8 mouse cellular contexts compared by ENCODE assay signal in genomic region chr13:29628607-29629006, GRCm38 (mm10).
DNase-seq lines count a peak whose midpoint lies in the region; ATAC-seq and TF ChIP-seq lines count a peak whose summit lies in the region.

No protein-coding gene starts in this region.

- DNase-seq in adrenal gland, adult 2 months, result peak; percentile 28
- no peak for DNase-seq in adrenal gland, postnatal 25 days
- DNase-seq in T-cell, adult 2 months (ENCODE audit: low spot score), result peak; percentile 23
- DNase-seq in heart, postnatal 25 days (ENCODE audit: low spot score), result peak; percentile 18
- DNase-seq in lung, postnatal 0 days (ENCODE audit: low spot score), result peak; percentile 76
- DNase-seq in layer of hippocampus, adult 8-10 months (ENCODE audit: low spot score in 2 of 2), result no peak
- DNase-seq in forebrain, embryonic 11.5 days (ENCODE audit: low spot score), result no peak

- no peaks in the 10 kb centered on the region for H3K27me3 ChIP-seq in lung, postnatal 0 days (replicated peaks; ENCODE audit: insufficient read depth, low read length)
- no peaks in the 10 kb centered on the region for H3K27me3 ChIP-seq in forebrain, embryonic 11.5 days (ENCODE audit: control insufficient read depth, insufficient read depth, low read length)
- no peaks in the 10 kb centered on the region for H3K27me3 ChIP-seq in midbrain, embryonic 16.5 days (ENCODE audit: control insufficient read depth, insufficient read depth, low read depth, low read length)

- no peak overlapping the region for H3K9ac ChIP-seq in lung, postnatal 0 days (replicated peaks; ENCODE audit: low read depth)
- no peak overlapping the region for H3K9ac ChIP-seq in forebrain, embryonic 11.5 days (ENCODE audit: low read length)
- H3K9ac ChIP-seq in midbrain, embryonic 16.5 days (ENCODE audit: low read depth, low read length), result no peak overlapping the region

- no peak for TF ChIP-seq EP300 in lung, postnatal 0 days (IDR thresholded peaks at IDR 0.05)

- 0 out of 2 replicates have a peak, but pooled peaks cover 3% of the 10 kb centered on the region for H3K4me1 ChIP-seq in lung, postnatal 0 days (ENCODE audit: insufficient read depth, low read depth, low read length)
- peaks cover 4% of the 10 kb centered on the region; the same call in 1 of the 2 replicates for H3K4me1 ChIP-seq in forebrain, embryonic 11.5 days (replicated peaks; ENCODE audit: control insufficient read depth, insufficient read depth, low read length)
- H3K4me1 ChIP-seq in midbrain, embryonic 16.5 days (ENCODE audit: control insufficient read depth, insufficient read depth, low read length), result peaks cover 4% of the 10 kb centered on the region; the same call in 1 of the 2 replicates

- H3K36me3 ChIP-seq in lung, postnatal 0 days (ENCODE audit: insufficient read depth, low read length), result no peaks in the 10 kb centered on the region
- no peaks in the 10 kb centered on the region for H3K36me3 ChIP-seq in forebrain, embryonic 11.5 days (ENCODE audit: control insufficient read depth, insufficient read depth, low read length)
- no peaks in the 10 kb centered on the region for H3K36me3 ChIP-seq in midbrain, embryonic 16.5 days (ENCODE audit: control insufficient read depth, insufficient read depth, low read length)

- intact Hi-C loops in heart, postnatal 25 days (cut with DNase I), result no loop called here

- no peaks in the 10 kb centered on the region for H3K9me3 ChIP-seq in lung, postnatal 0 days (ENCODE audit: low read length)
- no peaks in the 10 kb centered on the region for H3K9me3 ChIP-seq in forebrain, embryonic 11.5 days (ENCODE audit: control insufficient read depth, low read length)
- H3K9me3 ChIP-seq in midbrain, embryonic 16.5 days (replicated peaks; ENCODE audit: control insufficient read depth, low read length, poor library complexity, severe bottlenecking), result no peaks in the 10 kb centered on the region

- no peak overlapping the region for H3K27ac ChIP-seq in lung, postnatal 0 days (ENCODE audit: low read length)
- H3K27ac ChIP-seq in forebrain, embryonic 11.5 days (ENCODE audit: low read depth, low read length), result no peak overlapping the region
- H3K27ac ChIP-seq in midbrain, embryonic 16.5 days (ENCODE audit: low read length), result no peak overlapping the region

- H3K4me3 ChIP-seq in lung, postnatal 0 days (ENCODE audit: low read depth, low read length), result no peak overlapping the region
- no peak overlapping the region for H3K4me3 ChIP-seq in forebrain, embryonic 11.5 days (ENCODE audit: low read depth, low read length)
- no peak overlapping the region for H3K4me3 ChIP-seq in midbrain, embryonic 16.5 days (ENCODE audit: low read depth, low read length)

- TF ChIP-seq CTCF in lung, postnatal 0 days (IDR thresholded peaks at IDR 0.05), result no peak

- 56% methylated on average over 5 of the region's 5 CpGs for WGBS in lung, postnatal 0 days
- 35% methylated on average over 5 of the region's 5 CpGs for WGBS in forebrain, embryonic 11.5 days
- 40% methylated on average over 5 of the region's 5 CpGs for WGBS in midbrain, embryonic 16.5 days

- no peak overlapping the region for H3K4me2 ChIP-seq in lung, postnatal 0 days (replicated peaks; ENCODE audit: low read depth, low read length)
- H3K4me2 ChIP-seq in forebrain, embryonic 11.5 days (ENCODE audit: low read depth, low read length, severe bottlenecking), result no peak overlapping the region
- no peak overlapping the region for H3K4me2 ChIP-seq in midbrain, embryonic 16.5 days (ENCODE audit: low read length)

- ATAC-seq in lung, postnatal 0 days, result peak; percentile 60
- ATAC-seq in forebrain, embryonic 11.5 days (replicated peaks; ENCODE audit: low FRiP score), result no peak
- ATAC-seq in midbrain, embryonic 16.5 days, result no peak

Comparison
In these comparisons a context has a peak if more than half of its experiments do, and no peak if none do; other contexts are left out.
1. DNase-seq: peak in adrenal gland, adult 2 months (single experiment), T-cell, adult 2 months (single experiment), heart, postnatal 25 days (single experiment) and lung, postnatal 0 days (single experiment); none in adrenal gland, postnatal 25 days (single experiment), layer of hippocampus, adult 8-10 months (0 of 2) and forebrain, embryonic 11.5 days (single experiment).